Comparison of ENCODE assay signal across 10 mouse cellular contexts in genomic region chr17:28419636-28420035, GRCm38 (mm10). TPM values are rescaled to one million over a fixed set of nuclear protein-coding genes. Genes with fewer than 3 reads are reported as not detected.
DNase-seq lines count a peak whose midpoint lies in the region; ATAC-seq and TF ChIP-seq lines count a peak whose summit lies in the region.
"Had no signal": no experiment of that assay in that cellular context is flagged by ENCODE, and none has a peak within 500 bp of the region (broad histone marks: within the 10 kb centered on the region; RNA-seq: fewer than 3 reads in every experiment).

No protein-coding gene starts in this region.

- peaks cover 3% of the 10 kb centered on the region for H3K36me3 ChIP-seq in spleen, adult 2 months (ENCODE audit: control insufficient read depth, insufficient read depth, low read length)
- H3K36me3 ChIP-seq in heart, adult 2 months (ENCODE audit: control insufficient read depth, insufficient read depth, low read length): peaks cover 9% of the 10 kb centered on the region
- H3K36me3 ChIP-seq in stomach, postnatal 0 days (ENCODE audit: control insufficient read depth, insufficient read depth, low read length): 0 out of 2 replicates have a peak, but pooled peaks cover 2% of the 10 kb centered on the region
- H3K36me3 ChIP-seq: neural tube, embryonic 15.5 days had no signal

- H3K4me2 ChIP-seq in stomach, postnatal 0 days (replicated peaks; ENCODE audit: low read depth): no peak overlapping the region
- H3K4me2 ChIP-seq: neural tube, embryonic 15.5 days had no signal

- 84% methylated on average over 6 of the region's 6 CpGs for WGBS in spleen, adult 2 months
- 75% methylated on average over 6 of the region's 6 CpGs for WGBS in heart, adult 2 months
- 30% methylated on average over 6 of the region's 6 CpGs for WGBS in stomach, postnatal 0 days

- no peak for TF ChIP-seq EP300 in heart, adult 2 months (IDR thresholded peaks at IDR 0.05; ENCODE audit: insufficient read depth, low read depth, low read length)
- TF ChIP-seq EP300 in stomach, postnatal 0 days (optimal IDR thresholded peaks at IDR 0.05): no peak

- ATAC-seq in stomach, postnatal 0 days (ENCODE audit: low FRiP score, low TSS enrichment): peak; percentile 81

- no peaks in the 10 kb centered on the region for H3K27me3 ChIP-seq in spleen, adult 2 months (ENCODE audit: control insufficient read depth, insufficient read depth, low read length)
- no peaks in the 10 kb centered on the region for H3K27me3 ChIP-seq in heart, adult 2 months (ENCODE audit: control insufficient read depth, insufficient read depth, low read length)
- no peaks in the 10 kb centered on the region for H3K27me3 ChIP-seq in stomach, postnatal 0 days (ENCODE audit: control insufficient read depth, insufficient read depth, low read length)
- H3K27me3 ChIP-seq: limb, embryonic 13.5 days; neural tube, embryonic 15.5 days had no signal

- peaks cover 8% of the 10 kb centered on the region; the same call in 1 of the 2 replicates for H3K4me1 ChIP-seq in spleen, adult 2 months (ENCODE audit: control insufficient read depth, insufficient read depth, insufficient read length)
- peaks cover 14% of the 10 kb centered on the region for H3K4me1 ChIP-seq in heart, adult 2 months (ENCODE audit: control insufficient read depth, insufficient read depth, low read length)
- peaks cover 12% of the 10 kb centered on the region; the same call in 1 of the 2 replicates for H3K4me1 ChIP-seq in stomach, postnatal 0 days (replicated peaks; ENCODE audit: control insufficient read depth, insufficient read depth)

- TF ChIP-seq CTCF in spleen, adult 2 months (IDR thresholded peaks at IDR 0.05; ENCODE audit: extremely low read depth, insufficient read depth, insufficient read length, insufficient replicate concordance): no peak
- TF ChIP-seq CTCF in heart, adult 2 months (IDR thresholded peaks at IDR 0.05): no peak
- TF ChIP-seq CTCF in stomach, postnatal 0 days (IDR thresholded peaks at IDR 0.05; ENCODE audit: low read depth): no peak

- intact Hi-C loops in heart, adult 2 months (cut with DNase I): loop anchor here (1.0 kb wide), 1 partner anchor 104 kb away; no protein-coding TSS in a partner anchor

- DNase-seq in spleen, adult 2 months (ENCODE audit: low read depth in 1 of 2, low spot score in 2 of 2): no peak
- DNase-seq in spleen, postnatal 14 days (ENCODE audit: low spot score in 2 of 2): no peak
- peak; percentile 30 to 52 for DNase-seq in heart, adult 2 months
- peak; percentile 32 for DNase-seq in kidney, postnatal 10 days
- DNase-seq in stomach, postnatal 0 days (ENCODE audit: low spot score): peak; percentile 52
- no peak for DNase-seq in cerebellum, postnatal 10 days
- DNase-seq in left cerebral cortex, adult 9 months (ENCODE audit: low spot score in 2 of 2): no peak
- no peak for DNase-seq in layer of hippocampus, postnatal 36 days

- no peaks in the 10 kb centered on the region for H3K9me3 ChIP-seq in stomach, postnatal 0 days (ENCODE audit: control insufficient read depth, low read length)
- H3K9me3 ChIP-seq: limb, embryonic 13.5 days; neural tube, embryonic 15.5 days had no signal

- peak overlapping the region; percentile 15; the same call in 1 of the 2 replicates for H3K27ac ChIP-seq in spleen, adult 2 months (ENCODE audit: insufficient read depth, low read length)
- H3K27ac ChIP-seq in heart, adult 2 months: peak overlapping the region; percentile 87
- peak overlapping the region; percentile 96 for H3K27ac ChIP-seq in stomach, postnatal 0 days (replicated peaks)
- H3K27ac ChIP-seq: neural tube, embryonic 15.5 days had no signal

- no peak overlapping the region for H3K4me3 ChIP-seq in spleen, adult 2 months (ENCODE audit: extremely low read depth, insufficient read depth, insufficient read length)
- H3K4me3 ChIP-seq in heart, adult 2 months: no peak overlapping the region
- H3K4me3 ChIP-seq in stomach, postnatal 0 days (ENCODE audit: low read depth, low read length): no peak overlapping the region
- H3K4me3 ChIP-seq: limb, embryonic 13.5 days; neural tube, embryonic 15.5 days had no signal

- H3K79me2 ChIP-seq in heart, adult 2 months (replicated peaks; ENCODE audit: control insufficient read depth, insufficient read depth, low read length): no peaks in the 10 kb centered on the region

- H3K9ac ChIP-seq in heart, adult 2 months (ENCODE audit: low read depth, low read length): peak overlapping the region; percentile 1; the same call in 1 of the 2 replicates
- peak overlapping the region; percentile 13; the same call in 1 of the 2 replicates for H3K9ac ChIP-seq in stomach, postnatal 0 days (ENCODE audit: low read length)
- H3K9ac ChIP-seq: neural tube, embryonic 15.5 days had no signal

- no peak for TF ChIP-seq POLR2A in spleen, adult 2 months (IDR thresholded peaks at IDR 0.05; ENCODE audit: low read depth, low read length)
- TF ChIP-seq POLR2A in heart, adult 2 months (IDR thresholded peaks at IDR 0.05; ENCODE audit: insufficient read depth, low read depth, low read length): no peak

RNA-seq across cellular contexts. Expression of gene Tulp1, which starts 54.6 kb away (rescaled TPM):
- 0.15 and 0.25 TPM in 2 replicates for polyA plus RNA-seq in spleen, adult 2 months (2012; rRNA removed)
- total RNA-seq in heart, adult 2 months (2021): not detected
- polyA plus RNA-seq in heart, adult 2 months (2012; rRNA removed): 0.38 TPM in 1 of 2 replicates, not detected in the other
- 3.3 and 3.5 TPM in 2 replicates for polyA plus RNA-seq in stomach, postnatal 0 days (2015; fragmentation: Nextera tagmentation; extraction: Ambion mirVana)
- total RNA-seq in layer of hippocampus, postnatal 36 days (2021): not detected

Comparison
In these comparisons a context has a peak if more than half of its experiments do, and no peak if none do; other contexts are left out.
1. DNase-seq: peak in heart, adult 2 months (2 of 2), kidney, postnatal 10 days (single experiment) and stomach, postnatal 0 days (single experiment); none in spleen, adult 2 months (0 of 2), spleen, postnatal 14 days (0 of 2), cerebellum, postnatal 10 days (0 of 2), left cerebral cortex, adult 9 months (0 of 2) and layer of hippocampus, postnatal 36 days (0 of 2).
2. H3K27ac ChIP-seq: peak in every context shown above with its lines; median percentile 96 in stomach, postnatal 0 days; 87 in heart, adult 2 months; 15 in spleen, adult 2 months.